ENCODE assay signal across 27 mouse cellular contexts in genomic region chrX:49250816-49251215, GRCm38 (mm10).
"Had no signal": no experiment of that assay in that cellular context is flagged by ENCODE, and none has a peak within 500 bp of the region (broad histone marks: within the 10 kb centered on the region; RNA-seq: fewer than 3 reads in every experiment).

No protein-coding gene starts in this region.

- H3K36me3 ChIP-seq: limb, embryonic 10.5 days; limb, embryonic 12.5 days; limb, embryonic 13.5 days; limb, embryonic 15.5 days; liver, embryonic 12.5 days; liver, embryonic 13.5 days; liver, embryonic 15.5 days; lung, embryonic 15.5 days; midbrain, embryonic 10.5 days; midbrain, embryonic 12.5 days; midbrain, embryonic 13.5 days; midbrain, embryonic 15.5 days had no signal

- H3K4me1 ChIP-seq: limb, embryonic 10.5 days; limb, embryonic 12.5 days; limb, embryonic 13.5 days; limb, embryonic 15.5 days; liver, embryonic 12.5 days; liver, embryonic 13.5 days; liver, embryonic 15.5 days; lung, embryonic 15.5 days; megakaryocyte, embryonic 14.5 days; midbrain, embryonic 10.5 days; midbrain, embryonic 12.5 days; midbrain, embryonic 13.5 days; midbrain, embryonic 15.5 days had no signal

- H3K9me3 ChIP-seq: limb, embryonic 10.5 days; limb, embryonic 12.5 days; limb, embryonic 13.5 days; limb, embryonic 15.5 days; liver, embryonic 12.5 days; liver, embryonic 13.5 days; liver, embryonic 15.5 days; lung, embryonic 15.5 days; midbrain, embryonic 10.5 days; midbrain, embryonic 12.5 days; midbrain, embryonic 13.5 days; midbrain, embryonic 15.5 days had no signal

- H3K4me3 ChIP-seq: limb, embryonic 10.5 days; limb, embryonic 12.5 days; limb, embryonic 13.5 days; limb, embryonic 15.5 days; liver, embryonic 12.5 days; liver, embryonic 13.5 days; liver, embryonic 15.5 days; lung, embryonic 15.5 days; megakaryocyte, embryonic 14.5 days; midbrain, embryonic 10.5 days; midbrain, embryonic 12.5 days; midbrain, embryonic 13.5 days; midbrain, embryonic 15.5 days; myocyte had no signal

- H3K27ac ChIP-seq: limb, embryonic 10.5 days; limb, embryonic 12.5 days; limb, embryonic 13.5 days; limb, embryonic 15.5 days; liver, embryonic 12.5 days; liver, embryonic 13.5 days; liver, embryonic 14.5 days; liver, embryonic 15.5 days; lung, embryonic 15.5 days; macrophage; midbrain, embryonic 10.5 days; midbrain, embryonic 12.5 days; midbrain, embryonic 13.5 days; midbrain, embryonic 15.5 days had no signal

- H3K9ac ChIP-seq: limb, embryonic 12.5 days; limb, embryonic 13.5 days; limb, embryonic 15.5 days; liver, embryonic 12.5 days; liver, embryonic 13.5 days; liver, embryonic 14.5 days; liver, embryonic 15.5 days; liver, postnatal 0 days; lung, embryonic 14.5 days; lung, embryonic 15.5 days; midbrain, embryonic 12.5 days; midbrain, embryonic 13.5 days; midbrain, embryonic 15.5 days had no signal

- DNase-seq: left cerebral cortex, postnatal 4 days; liver; liver, embryonic 13.5 days; liver, postnatal 0 days; lung, adult 18-20 months; lung, adult 2 months; lung, embryonic 14.5 days; lung, postnatal 10 days; lung, postnatal 14 days; lung, postnatal 36 days; lung, postnatal 4 days; midbrain, embryonic 14.5 days had no signal
